In the genomic region with DNA sequence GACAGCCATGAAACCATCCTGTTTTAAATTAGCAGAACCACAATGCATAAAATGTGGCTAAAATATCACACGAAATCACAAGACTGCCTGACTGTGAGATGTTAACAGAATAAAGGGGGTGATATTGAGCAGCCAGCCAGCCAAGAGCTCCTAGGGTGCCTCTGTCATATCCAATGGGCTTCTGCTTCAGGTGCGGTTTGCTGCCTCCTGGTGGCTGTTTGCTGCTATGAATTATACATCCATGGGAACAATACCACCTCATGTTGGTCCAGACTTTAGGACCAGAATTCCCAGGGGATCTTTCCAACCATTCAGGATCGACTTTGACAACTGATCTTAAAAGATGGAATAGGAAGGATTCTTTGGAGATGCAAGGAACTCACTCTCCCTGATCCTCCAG, we compare ENCODE assay signal across 10 mouse cellular contexts. TPM values are rescaled to one million over a fixed set of nuclear protein-coding genes. Genes with fewer than 3 reads are reported as not detected.
DNase-seq lines count a peak whose midpoint lies in the region; ATAC-seq and TF ChIP-seq lines count a peak whose summit lies in the region.
"Had no signal": no experiment of that assay in that cellular context is flagged by ENCODE, and none has a peak within 500 bp of the region (broad histone marks: within the 10 kb centered on the region; RNA-seq: fewer than 3 reads in every experiment).

No protein-coding gene starts in this region.

- WGBS in hindbrain, postnatal 0 days, result 51% methylated on average over 3 of the region's 3 CpGs
- WGBS in hindbrain, embryonic 10.5 days, result 43% methylated on average over 3 of the region's 3 CpGs

- H3K27me3 ChIP-seq in hindbrain, postnatal 0 days (ENCODE audit: insufficient read depth, low read length), result no peaks in the 10 kb centered on the region
- peaks cover 3% of the 10 kb centered on the region; the same call in 1 of the 2 replicates for H3K27me3 ChIP-seq in hindbrain, embryonic 10.5 days (ENCODE audit: insufficient read depth, poor library complexity, severe bottlenecking)

- H3K27ac ChIP-seq in hindbrain, postnatal 0 days, result no peak overlapping the region
- no peak overlapping the region for H3K27ac ChIP-seq in hindbrain, embryonic 10.5 days

- H3K9me3 ChIP-seq in hindbrain, postnatal 0 days (ENCODE audit: low read length), result no peaks in the 10 kb centered on the region; the same call in 1 of the 2 replicates
- H3K9me3 ChIP-seq in hindbrain, embryonic 10.5 days, result peaks cover 9% of the 10 kb centered on the region; the same call in 1 of the 2 replicates

- peak; percentile 33; the same call in 1 of the 2 replicates for TF ChIP-seq CTCF in hindbrain, postnatal 0 days (IDR thresholded peaks at IDR 0.05; ENCODE audit: low read depth)

- H3K36me3 ChIP-seq in hindbrain, postnatal 0 days (ENCODE audit: insufficient read depth, low read length), result no peaks in the 10 kb centered on the region
- no peaks in the 10 kb centered on the region for H3K36me3 ChIP-seq in hindbrain, embryonic 10.5 days

- ATAC-seq in hindbrain, postnatal 0 days, result no peak
- no peak for ATAC-seq in granulocyte monocyte progenitor cell, adult 5-6 weeks (replicated peaks; ENCODE audit: poor library complexity, severe bottlenecking)

- DNase-seq in hindbrain, postnatal 0 days (ENCODE audit: low spot score), result no peak
- no peak for DNase-seq in hindbrain, embryonic 10.5 days (ENCODE audit: low spot score)
- DNase-seq in CD4-positive helper T cell, adult 2 months (ENCODE audit: low read depth, low spot score), result peak; percentile 16
- peak; percentile 87 for DNase-seq in R1 (ENCODE audit: low read depth, low spot score)
- DNase-seq in naive thymus-derived CD4-positive, alpha-beta T cell, adult 2 months (ENCODE audit: low read depth), result peak; percentile 44
- no peak for DNase-seq in left cerebral cortex, postnatal 10 days (ENCODE audit: extremely low spot score in 1 of 2, low spot score in 2 of 2)
- DNase-seq in cerebellum, postnatal 14 days, result no peak
- DNase-seq: cerebellum, adult 11-12 months; gastrocnemius, postnatal 10 days had no signal

- H3K4me2 ChIP-seq in hindbrain, postnatal 0 days (ENCODE audit: low read depth, low read length), result no peak overlapping the region

- no peak overlapping the region for H3K9ac ChIP-seq in hindbrain, postnatal 0 days (replicated peaks; ENCODE audit: low read length)

- intact Hi-C loops in left cerebral cortex, postnatal 10 days (cut with DNase I), result no loop called here

- no peaks in the 10 kb centered on the region for H3K4me1 ChIP-seq in hindbrain, postnatal 0 days (ENCODE audit: insufficient read depth, low read length)
- H3K4me1 ChIP-seq in hindbrain, embryonic 10.5 days (replicated peaks), result no peaks in the 10 kb centered on the region

- H3K4me3 ChIP-seq in hindbrain, postnatal 0 days (ENCODE audit: low read length), result no peak overlapping the region
- H3K4me3 ChIP-seq in hindbrain, embryonic 10.5 days, result no peak overlapping the region

RNA-seq across cellular contexts. Expression of a gene that starts 27.3 kb away (rescaled TPM):
- 19.3 and 23.0 TPM in 2 replicates for total RNA-seq in hindbrain, postnatal 0 days (2014; rRNA removed)
- polyA plus RNA-seq in hindbrain, postnatal 0 days (2015; fragmentation: Nextera tagmentation; extraction: Ambion mirVana), result 19.6 and 20.5 TPM in 2 replicates
- polyA plus RNA-seq in hindbrain, embryonic 10.5 days (2016; fragmentation: Nextera tagmentation; extraction: Ambion mirVana), result 19.0 and 22.7 TPM in 2 replicates
- 8.5 and 9.9 TPM in 2 replicates for total RNA-seq in granulocyte monocyte progenitor cell, adult 5-6 weeks (2014; fragmentation: Nextera tagmentation)
- total RNA-seq in granulocyte monocyte progenitor cell, adult 5-6 weeks (2017), result 10.4 and 10.7 TPM in 2 replicates
- 10 to 100 TPM; 27.5 to 32.6 TPM for total RNA-seq in left cerebral cortex, postnatal 10 days (2021)

Comparison
In these comparisons a context has a peak if more than half of its experiments do, and no peak if none do; other contexts are left out.
1. DNase-seq: peak in CD4-positive helper T cell, adult 2 months (single experiment), R1 (single experiment) and naive thymus-derived CD4-positive, alpha-beta T cell, adult 2 months (single experiment); none in hindbrain, postnatal 0 days (single experiment), hindbrain, embryonic 10.5 days (single experiment), left cerebral cortex, postnatal 10 days (0 of 2) and cerebellum, postnatal 14 days (0 of 2).